Mouse (Mus musculus): ENCODE data around the gene Pias4. TPM values are rescaled to one million over a fixed set of nuclear protein-coding genes. Genes with fewer than 3 reads are reported as not detected.
A peak's percentile ranks its signal among the peaks of the same experiment; 100 is the strongest.

Gene Pias4
- total RNA-seq, 2 experiments from 2014 or later: 11.7 to 14.2 TPM

DNA sequence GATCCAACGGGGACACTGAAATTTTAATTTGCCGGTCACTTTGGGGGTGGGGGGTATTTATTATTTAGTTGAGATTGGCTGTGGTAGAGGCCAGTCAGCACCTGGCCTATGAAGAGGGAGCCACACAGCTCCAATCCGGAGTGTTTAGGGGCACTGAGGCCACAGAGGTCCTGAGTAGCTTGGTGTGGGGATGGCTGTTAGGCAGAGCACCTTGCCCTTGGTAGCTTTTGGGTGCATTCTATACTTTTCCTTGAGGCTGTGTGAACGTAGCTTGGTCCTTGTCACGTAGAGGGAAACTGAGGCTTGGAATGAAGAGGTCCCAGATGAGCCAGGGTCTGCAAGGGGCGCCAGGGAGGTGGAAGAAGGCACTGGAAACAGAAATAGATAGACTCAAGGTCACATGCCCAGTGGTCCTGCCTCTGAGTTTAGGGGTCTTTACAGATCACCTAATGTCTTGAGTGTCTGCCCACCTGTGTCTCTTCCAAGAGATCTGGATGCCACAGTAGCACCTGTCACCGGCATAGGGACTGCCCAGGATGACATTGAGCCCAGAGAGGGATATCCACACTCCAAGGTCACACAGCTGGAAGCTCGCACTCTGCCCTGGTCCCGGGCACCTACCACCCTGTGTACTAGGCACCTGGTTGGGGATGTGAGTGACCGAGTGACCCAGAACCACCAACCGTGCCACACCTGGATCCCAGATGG, 28.7 kb downstream of the Pias4 start:
- DNase-seq: no peak

DNA sequence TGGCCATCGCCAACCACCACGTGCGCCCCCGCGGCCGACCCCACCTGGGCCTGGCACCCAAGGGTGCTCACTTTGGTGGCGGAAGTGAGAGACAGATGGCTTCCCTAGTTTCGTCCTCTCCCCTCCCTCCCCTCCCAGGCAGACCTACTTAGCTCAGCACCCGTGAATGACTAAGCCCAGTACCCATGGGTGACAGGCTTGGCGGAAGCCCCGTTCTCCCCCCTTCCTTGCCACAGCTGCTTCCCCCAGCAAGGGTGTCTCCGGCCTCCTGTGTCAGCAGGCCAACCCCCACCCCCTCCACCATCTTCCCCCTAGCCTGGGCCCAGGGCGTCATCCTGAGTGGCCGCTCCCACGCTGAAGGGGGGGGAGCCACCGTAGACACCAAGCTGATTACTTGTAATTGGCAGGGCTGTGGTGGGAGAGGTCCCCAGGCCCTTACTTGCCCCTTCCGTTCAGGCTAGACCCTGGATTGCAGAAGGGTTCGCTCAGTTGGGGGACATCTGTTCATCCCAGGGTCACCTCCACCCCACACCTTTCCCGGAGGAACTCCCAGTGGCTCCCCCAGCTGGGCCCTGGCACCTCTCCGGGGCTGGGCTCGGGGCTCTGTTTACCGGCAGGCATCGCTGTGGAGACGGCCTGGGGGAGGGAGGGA, 29.5 kb downstream of the Pias4 start:
- DNase-seq: peak; percentile 66

DNA sequence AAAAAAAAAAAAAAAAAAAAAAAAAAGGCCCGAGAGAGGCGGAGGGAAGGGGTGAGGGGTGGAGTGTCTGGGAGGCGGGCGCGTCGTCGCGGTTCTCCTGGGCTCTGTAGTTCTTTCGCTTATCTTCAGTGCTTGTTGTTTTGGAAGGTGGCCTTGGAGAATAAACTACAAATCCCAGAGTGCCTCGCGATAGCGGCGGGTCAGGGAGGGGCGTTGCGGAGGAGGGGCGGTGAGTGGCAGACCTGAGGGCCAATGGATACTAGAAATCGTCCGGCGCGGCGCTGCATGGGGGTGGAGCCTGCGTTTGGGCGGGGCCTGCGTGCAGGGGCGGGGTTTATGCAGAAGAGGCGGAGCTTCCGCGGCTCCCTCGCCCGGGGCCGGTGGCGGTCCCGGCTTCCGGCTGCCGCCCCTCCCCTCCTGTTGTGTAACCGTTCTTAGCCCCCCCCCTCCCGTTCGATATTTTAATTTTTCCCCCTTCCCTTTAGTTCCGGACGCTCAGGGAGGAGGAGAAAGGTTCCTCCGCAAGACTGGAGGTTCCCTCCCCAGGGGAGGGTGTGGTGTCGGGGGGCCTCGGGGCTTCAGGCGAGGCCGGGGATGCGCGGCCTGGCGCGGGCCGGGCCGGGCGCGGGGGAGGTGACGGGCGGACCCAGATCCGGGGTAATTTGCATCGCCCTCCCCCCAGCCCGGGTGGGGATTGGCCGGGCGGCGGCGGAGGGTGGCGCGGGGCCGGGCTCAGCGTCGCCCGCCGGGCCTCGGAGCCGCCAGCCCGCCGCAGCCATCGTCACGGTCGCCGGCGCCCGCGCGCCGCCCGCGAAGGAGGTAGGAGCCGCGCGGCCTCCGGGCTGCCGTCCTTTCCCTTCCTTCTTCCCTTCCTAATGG, 30.2 kb downstream of the Pias4 start:
- peak; percentile 99 for DNase-seq

DNA sequence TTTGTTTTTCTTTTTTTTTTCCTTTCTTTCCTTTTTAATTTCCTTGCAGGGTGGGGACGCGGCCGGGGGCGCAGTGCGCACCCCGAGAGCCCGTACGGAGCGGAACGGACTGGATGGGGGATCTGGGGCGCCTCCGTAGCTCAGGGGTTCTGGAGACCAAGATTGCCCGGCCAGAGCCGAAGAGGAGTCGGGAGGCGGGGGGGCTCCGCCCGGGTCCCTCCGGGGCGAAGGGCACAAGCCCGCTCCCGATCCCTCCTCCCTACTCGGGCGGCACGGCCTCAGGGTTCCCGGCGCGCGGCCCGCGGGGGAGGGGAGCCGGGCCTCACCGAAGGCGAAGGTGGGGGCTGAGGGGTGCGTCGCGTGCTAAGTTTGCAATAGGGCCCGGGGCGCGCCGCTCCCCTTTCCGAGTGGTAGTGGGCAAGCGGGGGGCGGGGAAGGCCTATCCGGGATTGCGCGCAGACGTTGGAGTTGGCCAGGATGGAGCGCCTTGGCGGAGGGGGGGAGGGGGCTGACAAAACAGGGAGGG, 31.0 kb downstream of the Pias4 start:
- DNase-seq: peak; percentile 89

DNA sequence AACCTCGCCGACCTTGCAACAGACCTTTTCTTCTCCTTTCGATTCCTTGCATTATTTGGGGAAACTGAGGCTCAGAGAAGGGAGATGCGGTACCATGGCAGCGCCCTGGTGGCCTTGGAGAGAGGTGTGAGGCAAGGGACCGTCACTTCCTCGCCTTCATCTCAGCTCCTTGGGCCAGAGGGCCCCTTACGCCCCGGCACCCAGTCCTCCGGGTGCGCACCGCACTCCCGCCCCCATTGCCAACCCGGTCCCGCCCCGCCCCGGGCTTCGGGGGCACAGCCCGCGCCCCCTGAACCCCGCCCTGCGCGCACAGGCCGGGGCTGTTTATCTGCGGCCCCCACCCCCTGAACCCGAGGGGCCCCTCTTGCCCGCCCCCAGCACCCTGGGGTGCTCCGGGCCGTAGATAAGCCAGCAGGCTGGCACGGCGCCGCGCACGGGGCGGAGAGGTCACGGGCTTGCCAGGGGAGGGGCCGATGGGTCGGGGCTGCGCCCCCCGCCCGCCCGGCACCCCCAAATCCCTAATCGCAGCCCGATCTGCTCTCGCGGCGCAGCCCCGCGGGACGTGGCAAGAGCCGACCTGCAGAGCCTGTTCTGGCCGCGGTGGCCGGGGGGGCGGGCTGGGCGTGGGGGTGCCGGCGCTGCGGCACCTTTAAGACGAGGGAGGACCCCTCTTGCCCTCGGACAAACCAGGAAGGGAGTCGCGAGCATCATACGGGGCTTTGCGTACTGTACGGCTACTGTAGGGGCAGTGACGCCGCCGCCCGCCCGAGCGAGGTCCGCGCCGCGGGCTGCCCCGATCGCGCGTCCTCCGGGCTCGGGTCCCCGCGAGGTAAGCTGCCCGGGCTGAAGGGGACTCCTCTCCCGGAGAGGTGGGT, 31.7 kb downstream of the Pias4 start:
- peak; percentile 79 for DNase-seq

DNA sequence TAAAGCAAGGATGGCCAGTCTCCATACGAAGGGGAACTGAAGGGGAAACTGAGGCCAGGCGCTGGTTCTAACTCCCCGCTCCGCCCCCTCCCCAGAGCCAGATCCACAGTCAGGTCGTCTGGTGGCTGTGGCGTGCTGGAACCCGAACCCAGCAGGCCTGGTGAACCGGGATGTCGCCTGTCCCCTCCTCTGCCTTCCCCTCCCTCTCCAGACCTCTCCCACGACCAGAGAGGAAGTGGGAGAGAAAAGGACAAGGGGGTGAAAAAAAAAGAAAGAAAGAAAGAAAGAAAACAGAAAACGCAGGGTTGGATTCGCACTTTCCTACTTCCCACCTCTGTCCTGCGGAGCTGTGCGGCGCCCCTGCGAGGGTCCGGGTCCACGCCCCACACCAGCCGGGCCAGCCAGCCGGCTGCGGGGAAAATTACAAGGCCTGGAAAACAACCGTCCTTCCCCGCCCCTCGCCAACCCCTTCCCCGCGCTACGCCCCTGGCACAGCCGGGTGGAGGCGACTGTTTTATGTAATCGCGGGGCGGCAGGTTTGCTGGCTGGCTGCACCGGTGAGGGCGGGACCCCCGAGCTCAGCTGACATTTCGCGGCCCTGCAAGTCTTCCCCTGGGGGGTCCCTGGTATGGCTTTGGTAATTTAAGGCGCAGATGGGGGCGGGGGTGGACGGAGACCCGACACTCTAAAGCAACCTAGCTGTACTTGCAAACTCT, 32.6 kb downstream of the Pias4 start, which contains the start of gene Zbtb7a:
Gene Zbtb7a, plus strand, starts transcription at position 255 of the 716 bp plus-strand sequence.
- no peak for DNase-seq

DNA sequence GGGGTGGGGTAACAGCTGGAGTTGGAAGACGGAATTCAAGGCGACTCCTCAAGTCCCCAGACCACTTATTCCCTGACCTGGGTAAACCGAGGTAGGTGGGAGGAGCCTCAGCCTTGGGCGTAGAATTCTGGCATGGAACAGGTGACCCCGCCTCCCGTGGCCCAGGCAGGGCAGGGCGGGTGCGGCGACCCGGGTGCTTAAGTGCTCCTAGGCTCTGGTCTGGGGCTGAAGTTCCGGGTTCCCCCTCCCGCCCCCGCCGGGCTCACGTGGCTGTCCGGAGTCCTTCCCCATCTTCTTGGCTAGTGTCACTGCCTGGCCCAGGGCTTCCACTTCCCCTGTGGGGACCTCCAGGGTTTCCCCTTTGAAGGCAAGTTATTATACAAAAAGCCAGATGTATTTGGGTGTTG, 33.5 kb downstream of the Pias4 start:
- peak; percentile 76 for DNase-seq

DNA sequence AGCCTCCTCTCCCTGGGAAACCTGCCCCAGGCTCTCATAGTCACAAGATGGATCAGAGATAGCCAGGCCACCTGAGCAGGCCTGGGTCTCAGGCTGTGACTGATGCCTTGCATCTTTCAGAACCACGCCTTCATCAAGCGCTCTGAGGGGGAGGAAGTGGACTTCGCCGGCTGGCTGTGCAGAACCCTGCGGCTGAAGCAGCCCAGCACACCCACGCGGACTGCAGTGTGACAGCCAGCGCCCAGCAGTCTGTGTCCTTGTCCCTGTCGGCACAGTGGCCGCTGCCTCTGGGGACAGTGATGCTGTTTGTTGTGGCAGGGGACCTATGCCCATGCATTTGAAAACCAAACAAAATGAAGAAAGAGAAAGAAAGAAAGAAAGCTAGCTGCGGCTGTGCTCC, 44.2 kb downstream of the Pias4 start:
- no peak for DNase-seq

DNA sequence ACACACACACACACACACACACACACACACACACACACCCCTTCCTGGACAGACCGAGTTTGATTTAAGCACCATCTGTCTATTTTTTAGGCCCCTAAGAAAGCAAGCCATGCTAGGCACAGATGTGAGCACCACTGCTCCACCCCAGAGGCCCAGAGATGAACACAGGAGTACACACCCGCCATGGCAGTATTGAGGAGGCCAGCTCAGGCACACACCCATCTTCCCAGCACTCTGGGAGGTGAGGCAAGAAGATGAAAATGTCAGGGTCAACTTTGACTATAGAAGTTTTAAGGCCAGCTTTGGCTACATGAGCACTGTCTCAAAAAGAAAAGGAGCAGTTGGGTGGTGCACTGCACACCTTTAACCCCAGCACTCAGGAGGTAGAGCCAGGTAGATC, 44.8 kb downstream of the Pias4 start:
- DNase-seq: no peak

DNA sequence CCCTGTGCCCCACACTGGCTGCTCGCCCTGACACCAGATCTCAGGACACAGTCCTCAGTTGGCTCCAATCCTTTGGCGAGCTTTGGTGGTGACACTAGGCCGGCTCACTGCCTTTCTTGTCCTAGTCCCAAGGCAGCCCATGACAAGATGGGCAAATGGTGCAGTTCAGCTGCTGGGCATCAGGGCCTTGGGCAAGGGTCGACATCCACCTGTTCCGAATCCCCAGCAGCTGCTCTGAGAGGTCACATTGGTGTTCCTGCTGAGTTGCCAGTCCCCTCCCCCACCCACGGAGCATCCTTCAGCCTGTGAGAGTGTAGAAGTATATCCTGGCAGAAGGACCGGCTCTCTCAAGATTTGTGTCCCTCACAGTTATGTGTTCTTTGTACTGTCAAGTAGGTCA, 47.1 kb downstream of the Pias4 start:
- no peak for DNase-seq

DNA sequence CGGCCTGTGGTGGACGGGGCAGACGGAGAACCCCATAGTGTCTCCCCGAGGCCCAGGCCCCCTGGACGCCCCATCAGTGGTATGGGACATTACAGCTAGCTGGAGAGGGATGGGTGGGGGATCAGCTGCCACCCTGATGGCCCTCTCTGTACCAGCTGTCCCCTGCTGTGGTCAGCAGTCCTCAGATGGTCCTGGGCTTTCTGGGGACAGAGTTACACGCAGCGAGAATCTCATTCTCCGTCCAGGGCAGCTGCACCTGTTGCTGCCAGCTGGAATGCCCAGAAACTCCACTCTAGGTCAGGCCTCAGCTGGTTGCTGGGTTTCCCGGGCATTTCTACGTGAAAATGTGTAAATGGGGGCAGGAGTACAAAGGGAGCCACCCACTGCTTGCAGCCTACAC, 48.1 kb downstream of the Pias4 start:
- peak; percentile 61 for DNase-seq

DNA sequence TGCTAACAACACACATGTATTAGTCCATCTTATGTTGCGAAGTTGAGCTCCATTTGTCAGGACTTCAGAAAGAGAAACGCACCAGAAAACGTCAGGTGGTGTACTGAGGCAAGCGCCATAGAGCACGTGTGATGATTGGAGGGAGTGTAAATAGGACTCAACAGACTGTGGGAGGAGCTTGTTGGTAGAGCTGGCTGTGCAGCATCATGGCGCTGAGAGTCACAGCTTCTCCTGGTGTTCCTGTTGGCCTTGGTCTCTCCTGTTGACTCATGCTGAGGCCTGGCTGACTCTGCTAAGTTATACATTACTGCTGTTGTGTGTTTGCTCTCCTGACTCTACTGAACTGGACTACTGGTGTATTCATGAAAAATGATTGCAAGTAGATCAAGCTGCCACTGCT, 54.8 kb downstream of the Pias4 start:
- DNase-seq: no peak

DNA sequence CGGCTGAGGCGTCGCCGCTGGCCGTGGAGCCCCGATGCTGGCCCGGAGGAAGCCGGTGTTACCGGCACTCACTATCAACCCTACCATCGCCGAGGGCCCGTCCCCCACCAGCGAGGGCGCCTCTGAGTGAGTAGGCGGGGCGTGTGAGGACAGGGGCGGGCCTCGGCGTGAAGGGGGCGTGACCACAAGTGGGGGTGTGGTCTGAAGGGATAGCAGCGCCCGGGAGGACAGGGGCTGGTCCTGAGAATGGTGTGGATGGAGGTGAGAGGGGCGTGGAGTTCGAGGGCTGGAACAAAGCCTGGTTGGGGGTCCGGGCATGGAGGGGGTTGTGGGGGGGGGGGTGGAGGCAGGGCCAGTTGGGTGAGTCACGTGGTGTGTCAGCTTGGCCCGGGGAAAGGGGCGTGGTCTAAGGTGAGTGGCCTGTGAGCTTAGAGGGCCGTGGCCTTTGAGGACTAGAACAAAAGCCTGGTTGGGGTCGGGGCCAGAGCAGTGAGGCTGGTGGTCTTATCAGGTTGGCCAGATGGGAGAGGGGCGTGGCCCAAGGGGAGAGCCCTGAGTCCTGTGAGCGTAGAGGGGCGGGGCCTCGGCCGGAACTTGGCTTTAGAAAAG, 61.5 kb downstream of the Pias4 start:
- DNase-seq: peak; percentile 83

DNA sequence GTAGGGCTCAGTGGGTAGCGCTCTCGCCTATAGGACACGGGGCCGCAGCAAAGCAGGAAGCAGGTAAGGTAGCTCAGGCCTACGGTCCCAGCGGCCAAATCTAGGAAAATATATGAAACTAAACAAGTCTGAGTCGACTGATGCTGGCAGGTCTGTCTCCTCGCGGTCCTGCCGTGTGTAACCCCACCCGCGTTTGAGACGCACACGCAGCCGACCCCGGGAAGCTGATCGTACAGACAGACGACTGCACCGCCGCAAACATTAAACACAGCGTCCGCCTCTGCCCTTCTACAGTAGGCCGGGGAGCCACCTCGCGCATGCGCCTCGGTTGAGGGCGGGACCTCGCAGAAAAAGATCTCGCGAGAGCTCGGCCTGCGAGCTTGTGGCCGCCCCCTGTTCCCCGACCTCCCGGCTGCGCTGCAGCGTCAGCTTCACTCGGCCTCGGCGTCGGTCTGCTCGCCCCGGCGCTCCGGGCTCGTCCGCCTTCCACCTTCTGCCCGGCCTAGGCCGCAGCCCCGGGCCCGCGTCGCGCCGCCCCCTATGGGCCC, 62.1 kb downstream of the Pias4 start, which contains the start of gene Map2k2:
Gene Map2k2, plus strand, starts transcription at position 351 of the 548 bp plus-strand sequence.
- DNase-seq: peak; percentile 97

Small RNA genes lying within 50 kb of the gene (microRNA-seq; reads per million reads assigned to microRNA genes)
- 0 reads per million in 2 experiments for gene Mir5615-1 (ENCODE audit: borderline replicate concordance in 2 of 2)
- gene Mir5615-2 (ENCODE audit: borderline replicate concordance in 2 of 2): 0 reads per million in 2 experiments

Other genes with a start within 250 kb of the Pias4 start
- gene Lmnb2, start 249.7 kb downstream of the Pias4 start, total RNA-seq (2021): 1 to 10 TPM; 3.7 to 5.1 TPM
- gene Gadd45b, start 237.8 kb downstream of the Pias4 start, total RNA-seq (2021): 10 to 100 TPM; 12.7 to 30.0 TPM
- gene Gng7, start 153.0 kb downstream of the Pias4 start, total RNA-seq (2021): 1 to 10 TPM in 1 of 2 experiments, under 1 TPM in 1; 0.61 to 1.1 TPM
- under 1 TPM in 1 of 2 experiments, not detected in 1; 0.51 TPM for gene Diras1, start 142.3 kb downstream of the Pias4 start, total RNA-seq (2021)
- 10 to 100 TPM; 13.5 to 13.9 TPM for gene Slc39a3, start 130.5 kb downstream of the Pias4 start, total RNA-seq (2021)
- 10 to 100 TPM; 82.2 to 85.2 TPM for gene Sgta, start 107.7 kb downstream of the Pias4 start, total RNA-seq (2021)
- 10 to 100 TPM; 18.5 to 22.9 TPM for gene Thop1, start 97.9 kb downstream of the Pias4 start, total RNA-seq (2021)
- gene Creb3l3, start 69.0 kb downstream of the Pias4 start, total RNA-seq (2021): under 1 TPM; 0.10 to 0.83 TPM
- gene Map2k2, start 62.0 kb downstream of the Pias4 start, total RNA-seq (2021): 100 to 1,000 TPM; 149 to 161 TPM
- 10 to 100 TPM; 21.4 to 22.3 TPM for gene Zbtb7a, start 32.7 kb downstream of the Pias4 start, total RNA-seq (2021)
- gene Eef2, start 8.7 kb upstream of the Pias4 start, total RNA-seq (2021): 100 to 1,000 TPM; 838 to 862 TPM
- 10 to 100 TPM; 22.3 to 22.4 TPM for gene Dapk3, start 15.1 kb upstream of the Pias4 start, total RNA-seq (2021)
- not detected for gene 4930442H23Rik, start 15.9 kb upstream of the Pias4 start, total RNA-seq (2021)
- 10 to 100 TPM; 41.1 to 57.7 TPM for gene Nmrk2, start 34.1 kb upstream of the Pias4 start, total RNA-seq (2021)
- gene Atcay, start 62.9 kb upstream of the Pias4 start, total RNA-seq (2021): not detected
- 1 to 10 TPM; 1.9 to 3.0 TPM for gene Zfr2, start 65.2 kb upstream of the Pias4 start, total RNA-seq (2021)
- gene Matk, start 85.0 kb upstream of the Pias4 start, total RNA-seq (2021): under 1 TPM; 0.13 to 0.23 TPM
- 10 to 100 TPM; 87.0 to 90.0 TPM for gene Mrpl54, start 99.0 kb upstream of the Pias4 start, total RNA-seq (2021)
- gene Apba3, start 99.0 kb upstream of the Pias4 start, total RNA-seq (2021): 100 to 1,000 TPM; 102 to 106 TPM
- gene Tjp3, start 123.7 kb upstream of the Pias4 start, total RNA-seq (2021): not detected
- gene Pip5k1c, start 125.0 kb upstream of the Pias4 start, total RNA-seq (2021): 10 to 100 TPM; 20.3 to 20.6 TPM
- gene Cactin, start 153.2 kb upstream of the Pias4 start, total RNA-seq (2021): 1 to 10 TPM; 7.9 to 8.3 TPM
- under 1 TPM; 0.83 to 1.00 TPM for gene Tbxa2r, start 160.8 kb upstream of the Pias4 start, total RNA-seq (2021)
- gene Gipc3, start 175.3 kb upstream of the Pias4 start, total RNA-seq (2021): 1 to 10 TPM; 1.0 to 1.3 TPM
- gene Hmg20b, start 182.6 kb upstream of the Pias4 start, total RNA-seq (2021): 10 to 100 TPM; 22.9 to 29.6 TPM
- gene Mfsd12, start 189.6 kb upstream of the Pias4 start, total RNA-seq (2021): 1 to 10 TPM; 2.3 to 2.9 TPM
- gene 4930404N11Rik, start 197.9 kb upstream of the Pias4 start, total RNA-seq (2021): under 1 TPM; 0.48 to 0.49 TPM
- gene Fzr1, start 210.6 kb upstream of the Pias4 start, total RNA-seq (2021): 10 to 100 TPM; 13.5 to 14.0 TPM
- 10 to 100 TPM; 41.1 to 41.2 TPM for gene Dohh, start 216.5 kb upstream of the Pias4 start, total RNA-seq (2021)
- 1 to 10 TPM in 1 of 2 experiments, under 1 TPM in 1; 0.78 to 1.0 TPM for gene Gm48551, start 216.5 kb upstream of the Pias4 start, total RNA-seq (2021)
- gene Gm48552, start 221.1 kb upstream of the Pias4 start, total RNA-seq (2021): under 1 TPM in 1 of 2 experiments, not detected in 1; 0.59 TPM
- gene Smim24, start 225.1 kb upstream of the Pias4 start, total RNA-seq (2021): under 1 TPM in 1 of 2 experiments, not detected in 1; 0.67 TPM